Mouse (Mus musculus) liver, embryonic 11.5 days (tissue): Measurements from ENCODE around the gene Rfx6. TPM values are rescaled to one million over a fixed set of nuclear protein-coding genes. Genes with fewer than 3 reads are reported as not detected.
A peak's percentile ranks its signal among the peaks of the same experiment; 100 is the strongest.

Experiments
- ATAC-seq: fragments of 200-750 bp; cut with Nextera tagmentation; replicated peaks from 2 replicates; pipeline ENCODE4 v1.8.0; 2017; ENCODE audit warnings: moderate number of reproducible peaks, mild to moderate bottlenecking, moderate TSS enrichment, moderate library complexity; ENCODE audit not compliant: low FRiP score
- DNase-seq: peaks from one replicate; pipeline ENCODE4 v3.0.0-alpha.2; 2017; ENCODE audit warnings: low spot score
- H3K27ac ChIP-seq: fragments of 300-500 bp; sonication (generic); 2 replicates; pipeline ENCODE4 v1.5.1; 2014; ENCODE audit warnings: mild to moderate bottlenecking, low read depth, low read length, control low read depth
- H3K27me3 ChIP-seq: fragments of 300-500 bp; sonication (generic); replicated peaks from 2 replicates; pipeline ENCODE4 v1.6.1; 2014; ENCODE audit warnings: low read length, mixed read lengths; ENCODE audit not compliant: control insufficient read depth, insufficient read depth
- H3K36me3 ChIP-seq: fragments of 300-500 bp; sonication (generic); 2 replicates; pipeline ENCODE4 v1.6.1; 2014; ENCODE audit warnings: mild to moderate bottlenecking, low read length, moderate library complexity, mixed read lengths; ENCODE audit not compliant: control insufficient read depth, insufficient read depth
- H3K4me1 ChIP-seq: fragments of 300-500 bp; sonication (generic); replicated peaks from 2 replicates; pipeline ENCODE4 v1.6.1; 2014; ENCODE audit warnings: low read length, mixed read lengths; ENCODE audit not compliant: control insufficient read depth, insufficient read depth
- H3K4me2 ChIP-seq: fragments of 300-500 bp; sonication (generic); 2 replicates; pipeline ENCODE4 v1.6.1; 2014; ENCODE audit warnings: mild to moderate bottlenecking, control low read depth, moderate library complexity
- H3K4me3 ChIP-seq: fragments of 300-500 bp; sonication (generic); 2 replicates; pipeline ENCODE4 v1.5.1; 2014; ENCODE audit warnings: low read depth, low read length, control low read depth
- H3K9ac ChIP-seq: fragments of 300-500 bp; sonication (generic); 2 replicates; pipeline ENCODE4 v1.6.1; 2014; ENCODE audit warnings: low read depth, low read length, control low read depth
- H3K9me3 ChIP-seq: fragments of 300-500 bp; sonication (generic); 2 replicates; pipeline ENCODE4 v1.6.1; 2016; ENCODE audit warnings: low read length, inconsistent platforms, mixed read lengths; ENCODE audit not compliant: control insufficient read depth
- WGBS: fragments of 180-500 bp; shearing (Covaris S2); extraction: QIAGEN DNeasy Blood & Tissue Kit; methylation state at CpG from one replicate; pipeline ENCODE4 v1.1.7; 2014; 5-methylcytosine and 5-hydroxymethylcytosine counted together
- polyA plus RNA-seq: library from polyadenylated mRNA; unstranded; fragments of >200 nt; fragmentation: Nextera tagmentation; extraction: Ambion mirVana; gene quantifications from 2 replicates; pipeline ENCODE4 v1.2.1, GENCODE M21; 2014

Gene Rfx6
- polyA plus RNA-seq, 1 experiment from 2014 or later: 0.45 TPM

GRCm38 (mm10) chr10:51720904-51721303 lies 43.3 kb downstream of the Rfx6 start:
- ATAC-seq (no peak), DNase-seq (no peak)
- Histone ChIP-seq H3K27ac (no peak overlapping the region), H3K36me3 (no peaks in the 10 kb centered on the region), H3K9me3 (no peaks in the 10 kb centered on the region), H3K27me3 (no peaks in the 10 kb centered on the region), H3K4me2 (no peak overlapping the region), H3K4me1 (no peaks in the 10 kb centered on the region), H3K4me3 (no peak overlapping the region), H3K9ac (no peak overlapping the region)
- 51% methylated on average over 3 of the region's 3 CpGs for WGBS

GRCm38 (mm10) chr10:51761436-51761835 lies 83.9 kb downstream of the Rfx6 start:
- Histone ChIP-seq H3K4me3 (no peak overlapping the region), H3K4me2 (no peak overlapping the region), H3K36me3 (no peaks in the 10 kb centered on the region), H3K27ac (no peak overlapping the region), H3K9ac (no peak overlapping the region), H3K4me1 (no peaks in the 10 kb centered on the region), H3K27me3 (no peaks in the 10 kb centered on the region), H3K9me3 (no peaks in the 10 kb centered on the region)
- no peak for ATAC-seq
- 81% methylated on average over 5 of the region's 5 CpGs for WGBS
- no peak for DNase-seq

DNA sequence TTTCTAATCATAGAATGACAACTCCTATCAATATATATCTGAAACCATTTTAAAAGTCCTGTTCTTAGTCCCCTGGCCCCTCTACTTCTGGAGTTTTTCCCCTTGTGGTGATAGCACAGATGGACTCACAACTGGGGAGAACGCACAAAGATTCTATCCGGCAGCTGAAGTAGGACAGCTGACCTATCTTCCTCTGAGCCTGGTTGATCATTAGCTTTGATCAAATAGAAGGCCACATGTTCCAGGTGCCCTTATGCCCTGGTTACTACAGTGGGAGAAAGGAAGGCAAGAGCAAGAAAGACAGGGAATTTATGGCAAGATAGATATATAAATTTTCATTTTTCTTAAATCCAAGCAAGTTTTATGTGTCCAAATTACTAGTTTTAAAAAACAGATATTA lies 85.7 kb downstream of the Rfx6 start:
- no peaks in the 10 kb centered on the region for H3K9me3 ChIP-seq
- H3K27ac ChIP-seq: no peak overlapping the region
- H3K4me3 ChIP-seq: no peak overlapping the region
- H3K27me3 ChIP-seq: no peaks in the 10 kb centered on the region
- ATAC-seq (peak; percentile 66; the same call in 1 of the 2 replicates), DNase-seq (no peak)
- H3K4me2 ChIP-seq: no peak overlapping the region
- H3K4me1 ChIP-seq: no peaks in the 10 kb centered on the region
- H3K9ac ChIP-seq: no peak overlapping the region
- 81% methylated on average over 2 of the region's 2 CpGs for WGBS
- H3K36me3 ChIP-seq: no peaks in the 10 kb centered on the region

DNA sequence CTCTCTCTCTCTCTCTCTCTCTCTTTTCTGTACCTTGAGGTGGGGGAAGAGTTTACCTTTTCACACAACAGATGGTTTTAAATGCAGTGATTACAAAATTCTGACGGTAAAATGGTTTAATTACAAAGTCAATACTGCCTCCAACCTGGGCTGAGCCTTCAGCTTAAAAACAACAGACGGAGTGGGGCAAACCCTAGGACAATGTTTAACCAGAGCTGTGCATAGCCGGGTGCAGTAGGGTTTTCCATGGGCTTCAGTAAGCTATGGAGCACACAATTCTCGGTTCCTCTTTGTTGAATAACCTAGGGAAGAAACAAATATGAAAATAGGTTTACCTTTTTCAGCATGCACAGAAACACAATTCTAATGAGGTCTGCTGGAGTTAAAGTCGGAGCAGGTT lies 90.9 kb downstream of the Rfx6 start:
- DNase-seq (no peak), ATAC-seq (no peak)

GRCm38 (mm10) chr10:51769252-51769651 lies 91.7 kb downstream of the Rfx6 start:
- no peaks in the 10 kb centered on the region for H3K9me3 ChIP-seq
- whole genome bisulfite sequencing: 35% methylated on average over 7 of the region's 7 CpGs
- H3K4me1 ChIP-seq: no peaks in the 10 kb centered on the region
- no peak overlapping the region for H3K4me3 ChIP-seq
- DNase-seq (no peak), ATAC-seq (no peak)
- no peak overlapping the region for H3K9ac ChIP-seq
- no peak overlapping the region for H3K4me2 ChIP-seq
- no peak overlapping the region for H3K27ac ChIP-seq
- no peaks in the 10 kb centered on the region for H3K36me3 ChIP-seq
- H3K27me3 ChIP-seq: no peaks in the 10 kb centered on the region

More for the DNA sequence above, 90.9 kb downstream of the Rfx6 start:
- Histone ChIP-seq H3K27ac (no peak overlapping the region), H3K4me2 (no peak overlapping the region), H3K9me3 (no peaks in the 10 kb centered on the region), H3K9ac (no peak overlapping the region), H3K4me1 (no peaks in the 10 kb centered on the region), H3K36me3 (no peaks in the 10 kb centered on the region), H3K27me3 (no peaks in the 10 kb centered on the region), H3K4me3 (no peak overlapping the region)
- 56% methylated on average over 5 of the region's 5 CpGs for WGBS

DNA sequence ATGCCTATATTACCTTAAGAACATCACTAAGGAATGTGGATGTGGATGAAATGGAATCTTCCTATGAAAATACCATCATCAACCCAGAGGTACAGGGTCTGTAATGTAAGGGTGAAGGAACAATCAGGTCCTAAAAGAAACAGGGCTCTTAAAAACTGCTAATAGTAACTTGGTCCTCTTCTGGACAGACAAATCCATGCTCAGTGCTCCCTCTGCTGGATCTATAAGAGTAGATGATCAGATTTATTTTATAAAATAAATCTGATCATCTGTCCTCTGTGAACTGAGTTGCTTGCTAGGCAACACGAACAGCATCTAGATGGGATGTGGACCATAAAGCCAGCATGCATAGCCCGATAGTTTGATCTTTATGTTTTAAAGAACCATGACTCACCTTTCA lies 102.1 kb downstream of the Rfx6 start:
- Histone ChIP-seq H3K9me3 (no peaks in the 10 kb centered on the region), H3K9ac (no peak overlapping the region), H3K4me1 (no peaks in the 10 kb centered on the region), H3K4me3 (no peak overlapping the region), H3K4me2 (no peak overlapping the region), H3K27ac (no peak overlapping the region), H3K36me3 (no peaks in the 10 kb centered on the region), H3K27me3 (no peaks in the 10 kb centered on the region)
- no peak for DNase-seq
- 74% methylated on average over 2 of the region's 2 CpGs for WGBS
- no peak for ATAC-seq

Other genes starting within 250 kb of the Rfx6 start
- gene Gm49339, start 197.1 kb upstream of the Rfx6 start, polyA plus RNA-seq: 2.5 TPM in 1 of 2 replicates, not detected in the other
- gene Lilr4b, start 197.1 kb upstream of the Rfx6 start, polyA plus RNA-seq: 0.96 and 1.1 TPM in 2 replicates
- gene Lilrb4a, start 186.8 kb upstream of the Rfx6 start, polyA plus RNA-seq: 3.3 and 5.1 TPM in 2 replicates
- 1.2 TPM in 2 replicates for gene Fam162b, start 87.2 kb upstream of the Rfx6 start, polyA plus RNA-seq
- not detected in 2 replicates for gene Gprc6a, start 46.3 kb upstream of the Rfx6 start, polyA plus RNA-seq